Mouse (Mus musculus): ENCODE data around the gene C2cd3. TPM values are rescaled to one million over a fixed set of nuclear protein-coding genes. Genes with fewer than 3 reads are reported as not detected.

C2cd3 gene
- polyA plus RNA-seq, 1 experiment = 18.0 TPM

- TF ChIP-seq POLR2A (IDR thresholded peaks at IDR 0.05; ENCODE audit: borderline replicate concordance, insufficient read depth, low read length) = no peak
- TF ChIP-seq CTCF (IDR thresholded peaks at IDR 0.05; ENCODE audit: borderline replicate concordance, insufficient read depth, low read depth, low read length) = no peak
- 54% methylated on average over 2 of the region's 2 CpGs for WGBS
Observed at GRCm38 (mm10) chr7:100487301-100487700, 115.3 kb downstream of the C2cd3 start.

GRCm38 (mm10) chr7:100488474-100489048 is 116.5 kb downstream of the C2cd3 start:
- TF ChIP-seq CTCF (IDR thresholded peaks at IDR 0.05; ENCODE audit: borderline replicate concordance, insufficient read depth, low read depth, low read length) = no peak
- no peak for TF ChIP-seq POLR2A (IDR thresholded peaks at IDR 0.05; ENCODE audit: borderline replicate concordance, insufficient read depth, low read length)
- WGBS = 28% methylated on average over 10 of the region's 10 CpGs
- DNase-seq = no peak
- no peak overlapping the region for H3K4me3 ChIP-seq (replicated peaks; ENCODE audit: insufficient read depth, low read depth, low read length)
- no peak overlapping the region for H3K27ac ChIP-seq (ENCODE audit: insufficient read depth, low read length)
- H3K4me1 ChIP-seq (ENCODE audit: control insufficient read depth, insufficient read depth, low read length) = no peaks in the 10 kb centered on the region
- H3K27me3 ChIP-seq (ENCODE audit: control insufficient read depth, insufficient read depth, low read length) = no peaks in the 10 kb centered on the region

More at GRCm38 (mm10) chr7:100487301-100487700, 115.3 kb downstream of the C2cd3 start:
- no peak overlapping the region for H3K4me3 ChIP-seq (replicated peaks; ENCODE audit: insufficient read depth, low read depth, low read length)
- no peak overlapping the region for H3K27ac ChIP-seq (ENCODE audit: insufficient read depth, low read length)
- no peaks in the 10 kb centered on the region for H3K4me1 ChIP-seq (ENCODE audit: control insufficient read depth, insufficient read depth, low read length)
- no peak for DNase-seq
- no peaks in the 10 kb centered on the region for H3K27me3 ChIP-seq (ENCODE audit: control insufficient read depth, insufficient read depth, low read length)

GRCm38 (mm10) chr7:100492391-100493116 is 120.5 kb downstream of the C2cd3 start:
- no peaks in the 10 kb centered on the region for H3K27me3 ChIP-seq (ENCODE audit: control insufficient read depth, insufficient read depth, low read length)
- 14% methylated on average over 36 of the region's 36 CpGs for WGBS
- no peak for TF ChIP-seq POLR2A (IDR thresholded peaks at IDR 0.05; ENCODE audit: borderline replicate concordance, insufficient read depth, low read length)
- TF ChIP-seq CTCF (IDR thresholded peaks at IDR 0.05; ENCODE audit: borderline replicate concordance, insufficient read depth, low read depth, low read length) = no peak
- H3K4me3 ChIP-seq (replicated peaks; ENCODE audit: insufficient read depth, low read depth, low read length) = peak overlapping the region; percentile 25
- no peaks in the 10 kb centered on the region for H3K4me1 ChIP-seq (ENCODE audit: control insufficient read depth, insufficient read depth, low read length)
- no peak for DNase-seq
- H3K27ac ChIP-seq (ENCODE audit: insufficient read depth, low read length) = no peak overlapping the region

- no peaks in the 10 kb centered on the region for H3K4me1 ChIP-seq (ENCODE audit: control insufficient read depth, insufficient read depth, low read length)
- H3K27ac ChIP-seq (ENCODE audit: insufficient read depth, low read length) = no peak within 1 kb of the TSS
- 2% methylated on average over 27 of the region's 27 CpGs for WGBS
- peak within 1 kb of the TSS; percentile 55 for H3K4me3 ChIP-seq (replicated peaks; ENCODE audit: insufficient read depth, low read depth, low read length)
- TF ChIP-seq CTCF (IDR thresholded peaks at IDR 0.05; ENCODE audit: borderline replicate concordance, insufficient read depth, low read depth, low read length) (no peak), POLR2A (IDR thresholded peaks at IDR 0.05; ENCODE audit: borderline replicate concordance, insufficient read depth, low read length) (0 out of 2 replicates have a peak, but pooled peaks have one; percentile 14)
- no peaks in the 10 kb centered on the region for H3K27me3 ChIP-seq (ENCODE audit: control insufficient read depth, insufficient read depth, low read length)
- DNase-seq = peak in 1 of 2 experiments; percentile 24
Observed at GRCm38 (mm10) chr7:100493117-100493483, 121.1 kb downstream of the C2cd3 start, which contains the start of gene Ucp2. Gene Ucp2, plus strand, starts transcription at chr7:100493337.

DNA sequence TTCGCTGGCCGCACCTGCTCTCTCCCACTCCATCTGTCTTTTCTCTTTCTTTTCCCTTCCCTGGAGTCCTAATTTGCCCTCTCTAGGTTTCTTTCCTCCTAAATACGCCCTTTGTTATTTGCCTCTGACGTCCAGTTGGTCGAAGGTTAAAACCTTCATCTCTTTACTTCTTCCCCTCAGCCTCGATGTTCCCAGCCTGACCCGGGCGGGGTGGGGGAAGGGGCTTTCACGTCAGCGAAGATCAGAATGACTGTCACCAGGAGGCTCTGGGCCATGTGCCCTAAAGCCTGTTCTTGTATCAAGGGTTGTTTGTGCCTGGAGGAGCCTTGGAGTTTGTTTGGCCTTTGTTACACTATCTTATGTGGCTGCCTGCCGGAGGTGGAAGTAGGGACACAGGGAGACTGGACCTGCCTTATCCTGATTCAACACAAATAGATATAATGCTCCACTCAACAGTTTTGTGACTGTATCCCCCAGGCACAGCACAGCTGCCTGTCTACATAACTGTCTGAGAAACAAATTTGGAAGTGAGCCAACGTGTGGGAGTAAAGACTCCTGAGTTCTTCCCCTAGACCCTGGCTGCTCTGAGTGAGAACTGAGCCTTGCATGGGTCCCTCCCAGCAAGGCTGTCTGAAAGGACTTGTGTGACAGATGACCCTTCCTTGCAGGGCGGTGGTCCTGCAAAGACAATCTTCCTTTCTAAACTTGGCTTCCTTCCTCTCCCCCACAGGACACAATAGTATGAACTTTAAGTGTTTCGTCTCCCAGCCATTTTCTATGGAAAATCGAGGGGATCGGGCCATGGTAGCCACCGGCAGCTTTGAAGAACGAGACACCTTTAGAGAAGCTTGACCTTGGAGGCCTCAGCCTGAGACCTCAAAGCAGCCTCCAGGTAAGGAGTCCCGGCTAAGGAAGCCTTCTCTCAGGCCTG is 121.7 kb downstream of the C2cd3 start:
- 46% methylated on average over 19 of the region's 19 CpGs for WGBS
- H3K27me3 ChIP-seq (ENCODE audit: control insufficient read depth, insufficient read depth, low read length) = no peaks in the 10 kb centered on the region
- no peak overlapping the region for H3K27ac ChIP-seq (ENCODE audit: insufficient read depth, low read length)
- no peak for TF ChIP-seq POLR2A (IDR thresholded peaks at IDR 0.05; ENCODE audit: borderline replicate concordance, insufficient read depth, low read length)
- TF ChIP-seq CTCF (IDR thresholded peaks at IDR 0.05; ENCODE audit: borderline replicate concordance, insufficient read depth, low read depth, low read length) = no peak
- DNase-seq = no peak
- H3K4me1 ChIP-seq (ENCODE audit: control insufficient read depth, insufficient read depth, low read length) = no peaks in the 10 kb centered on the region
- peak overlapping the region; percentile 55 for H3K4me3 ChIP-seq (replicated peaks; ENCODE audit: insufficient read depth, low read depth, low read length)

- H3K4me3 ChIP-seq (replicated peaks; ENCODE audit: insufficient read depth, low read depth, low read length) = no peak overlapping the region
- no peak for TF ChIP-seq POLR2A (IDR thresholded peaks at IDR 0.05; ENCODE audit: borderline replicate concordance, insufficient read depth, low read length)
- TF ChIP-seq CTCF (IDR thresholded peaks at IDR 0.05; ENCODE audit: borderline replicate concordance, insufficient read depth, low read depth, low read length) = no peak
- H3K4me1 ChIP-seq (ENCODE audit: control insufficient read depth, insufficient read depth, low read length) = no peaks in the 10 kb centered on the region
- H3K27me3 ChIP-seq (ENCODE audit: control insufficient read depth, insufficient read depth, low read length) = no peaks in the 10 kb centered on the region
- WGBS = 97% methylated on average over 7 of the region's 7 CpGs
- H3K27ac ChIP-seq (ENCODE audit: insufficient read depth, low read length) = no peak overlapping the region
- DNase-seq = no peak
Observed at GRCm38 (mm10) chr7:100494415-100494831, 122.4 kb downstream of the C2cd3 start.

- Histone ChIP-seq H3K27me3 (ENCODE audit: control insufficient read depth, insufficient read depth, low read length) (no peaks in the 10 kb centered on the region), H3K4me3 (replicated peaks; ENCODE audit: insufficient read depth, low read depth, low read length) (no peak overlapping the region), H3K4me1 (ENCODE audit: control insufficient read depth, insufficient read depth, low read length) (no peaks in the 10 kb centered on the region), H3K27ac (ENCODE audit: insufficient read depth, low read length) (peak overlapping the region; percentile 4)
- no peak for DNase-seq
- 80% methylated on average over 8 of the region's 8 CpGs for WGBS
- TF ChIP-seq POLR2A (IDR thresholded peaks at IDR 0.05; ENCODE audit: borderline replicate concordance, insufficient read depth, low read length) (no peak), CTCF (IDR thresholded peaks at IDR 0.05; ENCODE audit: borderline replicate concordance, insufficient read depth, low read depth, low read length) (no peak)
Observed at GRCm38 (mm10) chr7:100495042-100495441, 123.0 kb downstream of the C2cd3 start.
